Comparison of ENCODE assay signal across 26 mouse cellular contexts in genomic region chr9:36803386-36803785, GRCm38 (mm10). TPM values are rescaled to one million over a fixed set of nuclear protein-coding genes. Genes with fewer than 3 reads are reported as not detected.
"Had no signal": no experiment of that assay in that cellular context is flagged by ENCODE, and none has a peak within 500 bp of the region (broad histone marks: within the 10 kb centered on the region; RNA-seq: fewer than 3 reads in every experiment).

No protein-coding gene starts in this region.

- H3K4me3 ChIP-seq: gastrocnemius, adult 2 months; heart, embryonic 10.5 days; heart, embryonic 12.5 days; hindbrain, embryonic 13.5 days; hindbrain, embryonic 15.5 days; kidney, embryonic 15.5 days; limb, embryonic 13.5 days; limb, embryonic 15.5 days; liver, embryonic 12.5 days had no signal

- DNase-seq: gastrocnemius, adult 2 months; gastrocnemius, postnatal 10 days; gastrocnemius, postnatal 25 days; heart, adult 18-20 months; heart, postnatal 10 days; heart, postnatal 36 days; kidney, adult 11 months; kidney, adult 2 months; kidney, adult 9 months; kidney, postnatal 14 days; kidney, postnatal 36 days; layer of hippocampus, adult 9-11 months; left cerebral cortex, postnatal 4 days had no signal

- H3K27me3 ChIP-seq: heart, embryonic 12.5 days; hindbrain, embryonic 13.5 days; hindbrain, embryonic 15.5 days; kidney, embryonic 15.5 days; limb, embryonic 13.5 days; limb, embryonic 15.5 days; liver, embryonic 12.5 days had no signal

- H3K9ac ChIP-seq: heart, embryonic 12.5 days; hindbrain, embryonic 13.5 days; hindbrain, embryonic 15.5 days; kidney, embryonic 15.5 days; limb, embryonic 13.5 days; limb, embryonic 15.5 days; liver, embryonic 12.5 days; liver, embryonic 14.5 days had no signal

- H3K9me3 ChIP-seq: heart, embryonic 10.5 days; heart, embryonic 12.5 days; hindbrain, embryonic 13.5 days; hindbrain, embryonic 15.5 days; kidney, embryonic 15.5 days; limb, embryonic 13.5 days; limb, embryonic 15.5 days; liver, embryonic 12.5 days had no signal

- H3K27ac ChIP-seq: gastrocnemius, adult 2 months; heart, embryonic 10.5 days; hindbrain, embryonic 13.5 days; hindbrain, embryonic 15.5 days; hindbrain, postnatal 0 days; kidney, embryonic 15.5 days; kidney, postnatal 0 days; limb, embryonic 13.5 days; limb, embryonic 15.5 days; liver, embryonic 12.5 days; liver, embryonic 14.5 days had no signal

- H3K36me3 ChIP-seq: heart, embryonic 10.5 days; heart, embryonic 12.5 days; hindbrain, embryonic 13.5 days; hindbrain, embryonic 15.5 days; kidney, embryonic 15.5 days; limb, embryonic 13.5 days; limb, embryonic 15.5 days; liver, embryonic 12.5 days had no signal

- H3K4me1 ChIP-seq: heart, embryonic 10.5 days; heart, embryonic 12.5 days; hindbrain, embryonic 13.5 days; hindbrain, embryonic 15.5 days; limb, embryonic 15.5 days; liver, embryonic 12.5 days had no signal

RNA-seq across cellular contexts. Expression of gene Fez1, which starts 18.3 kb away (rescaled TPM):
- total RNA-seq: granulocyte monocyte progenitor cell, adult 5-6 weeks had no signal
- polyA plus RNA-seq: liver, adult 2 months had no signal
